Mouse (Mus musculus) kidney, adult 18-20 months (tissue): ENCODE results near the gene Fanci.

ENCODE experiments used
- DNase-seq: peaks from one replicate; pipeline ENCODE4 v3.0.0; 2021

The Fanci gene

GRCm38 (mm10) chr7:79388671-79389206, 3.0 kb upstream of the Fanci start:
- DNase-seq = no peak

GRCm38 (mm10) chr7:79390141-79390708, 1.5 kb upstream of the Fanci start:
- no peak for DNase-seq

- no peak for DNase-seq
Measured at GRCm38 (mm10) chr7:79391471-79391870, 258 bp upstream of the Fanci start.

- DNase-seq = no peak
Measured at GRCm38 (mm10) chr7:79392860-79393513, 1.3 kb downstream of the Fanci start.

GRCm38 (mm10) chr7:79393924-79394323, 2.2 kb downstream of the Fanci start:
- DNase-seq = no peak

- DNase-seq = no peak
Measured at GRCm38 (mm10) chr7:79394666-79395065, 2.9 kb downstream of the Fanci start.

- no peak for DNase-seq
Measured at GRCm38 (mm10) chr7:79395186-79395585, 3.5 kb downstream of the Fanci start.

- DNase-seq = no peak
Measured at GRCm38 (mm10) chr7:79397446-79397963, 5.8 kb downstream of the Fanci start.

- DNase-seq = no peak
Measured at GRCm38 (mm10) chr7:79398426-79398825, 6.7 kb downstream of the Fanci start.

- no peak for DNase-seq
Measured at GRCm38 (mm10) chr7:79398971-79399370, 7.2 kb downstream of the Fanci start.

GRCm38 (mm10) chr7:79400296-79400695, 8.6 kb downstream of the Fanci start:
- DNase-seq = no peak

- no peak for DNase-seq
Measured at GRCm38 (mm10) chr7:79414449-79415375, 23.0 kb downstream of the Fanci start.

GRCm38 (mm10) chr7:79419950-79420349, 28.2 kb downstream of the Fanci start:
- DNase-seq = no peak

- DNase-seq = no peak
Measured at GRCm38 (mm10) chr7:79422876-79423275, 31.1 kb downstream of the Fanci start.

GRCm38 (mm10) chr7:79425804-79426203, 34.1 kb downstream of the Fanci start:
- DNase-seq = no peak

GRCm38 (mm10) chr7:79428243-79428642, 36.5 kb downstream of the Fanci start:
- DNase-seq = no peak

- DNase-seq = no peak
Measured at GRCm38 (mm10) chr7:79440035-79440434, 48.3 kb downstream of the Fanci start.

GRCm38 (mm10) chr7:79447048-79447447, 55.3 kb downstream of the Fanci start:
- DNase-seq = no peak

GRCm38 (mm10) chr7:79447486-79447885, 55.8 kb downstream of the Fanci start:
- DNase-seq = no peak

- no peak for DNase-seq
Measured at GRCm38 (mm10) chr7:79461721-79462120, 70.0 kb downstream of the Fanci start.

GRCm38 (mm10) chr7:79463376-79464077, 71.8 kb downstream of the Fanci start:
- no peak for DNase-seq

- DNase-seq = no peak
Measured at GRCm38 (mm10) chr7:79464776-79465420, 73.2 kb downstream of the Fanci start.
